10 mouse cellular contexts compared by ENCODE assay signal in the genomic region with DNA sequence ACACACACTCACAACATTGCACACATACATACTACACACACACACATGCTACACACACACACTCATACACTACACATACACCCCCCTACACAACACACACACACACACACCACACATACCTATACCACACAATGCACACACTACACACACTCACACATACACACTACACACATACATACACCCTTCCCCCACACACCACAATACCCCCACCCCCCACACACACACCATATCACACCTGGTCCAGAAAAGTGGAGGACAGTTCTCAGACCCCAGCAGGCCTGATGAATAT. TPM values are rescaled to one million over a fixed set of nuclear protein-coding genes. Genes with fewer than 3 reads are reported as not detected.
DNase-seq lines count a peak whose midpoint lies in the region; ATAC-seq lines count a peak whose summit lies in the region.
"Had no signal": no experiment of that assay in that cellular context is flagged by ENCODE, and none has a peak within 500 bp of the region (broad histone marks: within the 10 kb centered on the region; RNA-seq: fewer than 3 reads in every experiment).

No protein-coding gene starts in this region.

- H3K4me2 ChIP-seq in heart, embryonic 11.5 days, result no peak overlapping the region
- H3K4me2 ChIP-seq in limb, embryonic 13.5 days (replicated peaks), result no peak overlapping the region
- no peak overlapping the region for H3K4me2 ChIP-seq in forebrain, embryonic 13.5 days
- no peak overlapping the region for H3K4me2 ChIP-seq in neural tube, embryonic 12.5 days (replicated peaks)

- no peaks in the 10 kb centered on the region for H3K9me3 ChIP-seq in heart, embryonic 11.5 days (replicated peaks; ENCODE audit: control insufficient read depth, low read length)
- no peaks in the 10 kb centered on the region for H3K9me3 ChIP-seq in limb, embryonic 13.5 days
- no peaks in the 10 kb centered on the region for H3K9me3 ChIP-seq in limb, embryonic 10.5 days (replicated peaks)
- no peaks in the 10 kb centered on the region for H3K9me3 ChIP-seq in forebrain, embryonic 13.5 days (replicated peaks)
- H3K9me3 ChIP-seq in neural tube, embryonic 12.5 days, result no peaks in the 10 kb centered on the region

- no peak for DNase-seq in heart, postnatal 4 days
- no peak for DNase-seq in limb, embryonic 10.5 days (ENCODE audit: low spot score)
- DNase-seq in urinary bladder, postnatal 14 days (ENCODE audit: low spot score), result no peak
- no peak for DNase-seq in urinary bladder, postnatal 10 days (ENCODE audit: low spot score)
- DNase-seq: right cerebral cortex, postnatal 25 days; thymus, postnatal 25 days had no signal

- H3K27me3 ChIP-seq in heart, embryonic 11.5 days (ENCODE audit: control insufficient read depth, insufficient read depth, low read length), result no peaks in the 10 kb centered on the region
- H3K27me3 ChIP-seq in limb, embryonic 13.5 days, result no peaks in the 10 kb centered on the region
- H3K27me3 ChIP-seq in limb, embryonic 10.5 days (ENCODE audit: low read depth, poor library complexity, severe bottlenecking), result no peaks in the 10 kb centered on the region
- no peaks in the 10 kb centered on the region for H3K27me3 ChIP-seq in forebrain, embryonic 13.5 days
- H3K27me3 ChIP-seq in neural tube, embryonic 12.5 days (replicated peaks), result no peaks in the 10 kb centered on the region

- peaks cover 5% of the 10 kb centered on the region; the same call in 1 of the 2 replicates for H3K4me1 ChIP-seq in heart, embryonic 11.5 days (ENCODE audit: control insufficient read depth, insufficient read depth, low read length)
- peaks cover 9% of the 10 kb centered on the region; the same call in 1 of the 2 replicates for H3K4me1 ChIP-seq in limb, embryonic 13.5 days
- peaks cover 6% of the 10 kb centered on the region; the same call in 1 of the 2 replicates for H3K4me1 ChIP-seq in limb, embryonic 10.5 days
- no peaks in the 10 kb centered on the region for H3K4me1 ChIP-seq in forebrain, embryonic 13.5 days
- 0 out of 2 replicates have a peak, but pooled peaks cover 4% of the 10 kb centered on the region for H3K4me1 ChIP-seq in neural tube, embryonic 12.5 days

- no peaks in the 10 kb centered on the region for H3K36me3 ChIP-seq in heart, embryonic 11.5 days (ENCODE audit: control insufficient read depth, insufficient read depth, low read length)
- no peaks in the 10 kb centered on the region for H3K36me3 ChIP-seq in limb, embryonic 13.5 days
- H3K36me3 ChIP-seq in limb, embryonic 10.5 days, result no peaks in the 10 kb centered on the region
- no peaks in the 10 kb centered on the region for H3K36me3 ChIP-seq in forebrain, embryonic 13.5 days (ENCODE audit: poor library complexity, severe bottlenecking)
- no peaks in the 10 kb centered on the region for H3K36me3 ChIP-seq in neural tube, embryonic 12.5 days

- ATAC-seq in heart, embryonic 11.5 days (replicated peaks; ENCODE audit: insufficient number of reproducible peaks, low FRiP score, low TSS enrichment), result 0 out of 2 replicates have a peak, but pooled peaks have one; percentile 42
- ATAC-seq in limb, embryonic 13.5 days (ENCODE audit: low FRiP score, low read depth), result peak; percentile 57
- peak; percentile 41; the same call in 1 of the 2 replicates for ATAC-seq in forebrain, embryonic 13.5 days
- peak; percentile 44; the same call in 1 of the 2 replicates for ATAC-seq in neural tube, embryonic 12.5 days (ENCODE audit: low FRiP score, low read depth)

- no peak overlapping the region for H3K4me3 ChIP-seq in heart, embryonic 11.5 days (ENCODE audit: low read depth, low read length)
- no peak overlapping the region for H3K4me3 ChIP-seq in limb, embryonic 13.5 days
- H3K4me3 ChIP-seq in limb, embryonic 10.5 days, result no peak overlapping the region
- no peak overlapping the region for H3K4me3 ChIP-seq in forebrain, embryonic 13.5 days
- H3K4me3 ChIP-seq in neural tube, embryonic 12.5 days, result no peak overlapping the region

- no peak overlapping the region for H3K27ac ChIP-seq in heart, embryonic 11.5 days (ENCODE audit: low read depth, low read length)
- no peak overlapping the region for H3K27ac ChIP-seq in limb, embryonic 13.5 days
- no peak overlapping the region for H3K27ac ChIP-seq in limb, embryonic 10.5 days
- H3K27ac ChIP-seq in forebrain, embryonic 13.5 days, result no peak overlapping the region
- H3K27ac ChIP-seq in neural tube, embryonic 12.5 days, result no peak overlapping the region

- H3K9ac ChIP-seq in heart, embryonic 11.5 days (ENCODE audit: low read depth, low read length), result no peak overlapping the region
- H3K9ac ChIP-seq in limb, embryonic 13.5 days, result no peak overlapping the region
- no peak overlapping the region for H3K9ac ChIP-seq in forebrain, embryonic 13.5 days
- H3K9ac ChIP-seq in neural tube, embryonic 12.5 days, result no peak overlapping the region

RNA-seq across cellular contexts. Expression of a gene that starts 7.6 kb away (rescaled TPM):
- 1.6 and 2.2 TPM in 2 replicates for polyA plus RNA-seq in heart, embryonic 11.5 days (2014; fragmentation: Nextera tagmentation; extraction: Ambion mirVana)
- 1 to 10 TPM; 1.0 to 1.5 TPM for total RNA-seq in heart, postnatal 4 days (2021)
- polyA plus RNA-seq in limb, embryonic 13.5 days (2015; fragmentation: Nextera tagmentation; extraction: Ambion mirVana), result 0.86 and 1.3 TPM in 2 replicates
- not detected in 2 replicates for polyA plus RNA-seq in limb, embryonic 10.5 days (2016; fragmentation: Nextera tagmentation; extraction: Ambion mirVana)
- polyA plus RNA-seq in forebrain, embryonic 13.5 days (2015; fragmentation: Nextera tagmentation; extraction: Ambion mirVana), result 0.17 TPM in 1 of 2 replicates, not detected in the other
- polyA plus RNA-seq in neural tube, embryonic 12.5 days (2016; fragmentation: Nextera tagmentation; extraction: Ambion mirVana), result 0.23 TPM in 1 of 2 replicates, not detected in the other

RNA-seq across cellular contexts. Expression of a gene that starts 16.8 kb away (rescaled TPM):
- 38.5 and 45.3 TPM in 2 replicates for polyA plus RNA-seq in heart, embryonic 11.5 days (2014; fragmentation: Nextera tagmentation; extraction: Ambion mirVana)
- total RNA-seq in heart, postnatal 4 days (2021), result 10 to 100 TPM; 51.9 to 62.0 TPM
- 18.7 and 19.3 TPM in 2 replicates for polyA plus RNA-seq in limb, embryonic 13.5 days (2015; fragmentation: Nextera tagmentation; extraction: Ambion mirVana)
- 4.6 and 6.3 TPM in 2 replicates for polyA plus RNA-seq in limb, embryonic 10.5 days (2016; fragmentation: Nextera tagmentation; extraction: Ambion mirVana)
- polyA plus RNA-seq in forebrain, embryonic 13.5 days (2015; fragmentation: Nextera tagmentation; extraction: Ambion mirVana), result 4.4 and 6.1 TPM in 2 replicates
- polyA plus RNA-seq in neural tube, embryonic 12.5 days (2016; fragmentation: Nextera tagmentation; extraction: Ambion mirVana), result 8.1 and 8.4 TPM in 2 replicates

RNA-seq across cellular contexts. Expression of a gene that starts 48.7 kb away (rescaled TPM):
- polyA plus RNA-seq in heart, embryonic 11.5 days (2014; fragmentation: Nextera tagmentation; extraction: Ambion mirVana), result 0.64 and 1.2 TPM in 2 replicates
- total RNA-seq in heart, postnatal 4 days (2021), result 1 to 10 TPM; 8.3 to 9.7 TPM
- 2.3 and 3.6 TPM in 2 replicates for polyA plus RNA-seq in limb, embryonic 13.5 days (2015; fragmentation: Nextera tagmentation; extraction: Ambion mirVana)
- 0.40 and 0.81 TPM in 2 replicates for polyA plus RNA-seq in limb, embryonic 10.5 days (2016; fragmentation: Nextera tagmentation; extraction: Ambion mirVana)
- 0.32 and 0.55 TPM in 2 replicates for polyA plus RNA-seq in forebrain, embryonic 13.5 days (2015; fragmentation: Nextera tagmentation; extraction: Ambion mirVana)
- polyA plus RNA-seq in neural tube, embryonic 12.5 days (2016; fragmentation: Nextera tagmentation; extraction: Ambion mirVana), result 0.29 and 0.38 TPM in 2 replicates

RNA-seq across cellular contexts. Expression of a gene that starts 54.7 kb away (rescaled TPM):
- 2.0 and 2.1 TPM in 2 replicates for polyA plus RNA-seq in heart, embryonic 11.5 days (2014; fragmentation: Nextera tagmentation; extraction: Ambion mirVana)
- total RNA-seq in heart, postnatal 4 days (2021), result 1 to 10 TPM; 1.0 to 1.4 TPM
- 11.6 and 12.2 TPM in 2 replicates for polyA plus RNA-seq in limb, embryonic 13.5 days (2015; fragmentation: Nextera tagmentation; extraction: Ambion mirVana)
- 1.0 and 1.5 TPM in 2 replicates for polyA plus RNA-seq in limb, embryonic 10.5 days (2016; fragmentation: Nextera tagmentation; extraction: Ambion mirVana)
- 0.58 and 1.0 TPM in 2 replicates for polyA plus RNA-seq in forebrain, embryonic 13.5 days (2015; fragmentation: Nextera tagmentation; extraction: Ambion mirVana)
- polyA plus RNA-seq in neural tube, embryonic 12.5 days (2016; fragmentation: Nextera tagmentation; extraction: Ambion mirVana), result 2.5 and 3.2 TPM in 2 replicates
